Mouse (Mus musculus): ENCODE measurements at regions not wholly inside any gene's neighbourhood (a gene's known extent, or its start where the extent isn't known, plus 50 kb on each side); places are given as distances from the start of the nearest gene placed in this dataset.

- no peak for ATAC-seq
- Histone ChIP-seq H3K4me2 (ENCODE audit: low read depth, low read length) (no peak overlapping the region), H3K27ac (ENCODE audit: low read length) (no peak overlapping the region), H3K9ac (ENCODE audit: low read depth, low read length) (no peak overlapping the region), H3K4me1 (ENCODE audit: control insufficient read depth, insufficient read depth, low read length) (no peaks in the 10 kb centered on the region), H3K27me3 (replicated peaks; ENCODE audit: control insufficient read depth, insufficient read depth, low read length) (no peaks in the 10 kb centered on the region), H3K36me3 (ENCODE audit: control insufficient read depth, insufficient read depth, low read length) (no peaks in the 10 kb centered on the region), H3K9me3 (ENCODE audit: control insufficient read depth, low read length) (no peaks in the 10 kb centered on the region), H3K4me3 (ENCODE audit: low read length) (no peak overlapping the region)
- WGBS: 77% methylated on average over 7 of the region's 7 CpGs
Observed at GRCm38 (mm10) chr1:71821099-71821498, 168.1 kb upstream of the Fn1 start.

GRCm38 (mm10) chr1:71816306-71816705 lies 163.3 kb upstream of the Fn1 start:
- WGBS: 84% methylated on average over 9 of the region's 9 CpGs
- no peak for ATAC-seq

GRCm38 (mm10) chr1:71814141-71814540 lies 161.1 kb upstream of the Fn1 start:
- no peak overlapping the region for H3K4me2 ChIP-seq (ENCODE audit: low read depth, low read length)
- H3K4me1 ChIP-seq (ENCODE audit: control insufficient read depth, insufficient read depth, low read length): no peaks in the 10 kb centered on the region
- H3K9me3 ChIP-seq (ENCODE audit: control insufficient read depth, low read length): no peaks in the 10 kb centered on the region
- H3K36me3 ChIP-seq (ENCODE audit: control insufficient read depth, insufficient read depth, low read length): no peaks in the 10 kb centered on the region
- H3K27me3 ChIP-seq (replicated peaks; ENCODE audit: control insufficient read depth, insufficient read depth, low read length): no peaks in the 10 kb centered on the region
- no peak for ATAC-seq
- H3K4me3 ChIP-seq (ENCODE audit: low read length): no peak overlapping the region
- no peak overlapping the region for H3K9ac ChIP-seq (ENCODE audit: low read depth, low read length)
- H3K27ac ChIP-seq (ENCODE audit: low read length): no peak overlapping the region
- 77% methylated on average over 4 of the region's 4 CpGs for WGBS

More at GRCm38 (mm10) chr1:71816306-71816705, 163.3 kb upstream of the Fn1 start:
- Histone ChIP-seq H3K4me3 (ENCODE audit: low read length) (no peak overlapping the region), H3K36me3 (ENCODE audit: control insufficient read depth, insufficient read depth, low read length) (no peaks in the 10 kb centered on the region), H3K4me1 (ENCODE audit: control insufficient read depth, insufficient read depth, low read length) (no peaks in the 10 kb centered on the region), H3K9ac (ENCODE audit: low read depth, low read length) (no peak overlapping the region), H3K27me3 (replicated peaks; ENCODE audit: control insufficient read depth, insufficient read depth, low read length) (no peaks in the 10 kb centered on the region), H3K4me2 (ENCODE audit: low read depth, low read length) (no peak overlapping the region), H3K9me3 (ENCODE audit: control insufficient read depth, low read length) (no peaks in the 10 kb centered on the region), H3K27ac (ENCODE audit: low read length) (no peak overlapping the region)

- H3K4me1 ChIP-seq (ENCODE audit: control insufficient read depth, insufficient read depth, low read length): no peaks in the 10 kb centered on the region
- 96% methylated on average over 11 of the region's 11 CpGs for WGBS
- no peak for ATAC-seq
Observed at GRCm38 (mm10) chr1:71812171-71812695, 159.2 kb upstream of the Fn1 start.

GRCm38 (mm10) chr1:71811196-71811788 lies 158.3 kb upstream of the Fn1 start:
- no peak overlapping the region for H3K9ac ChIP-seq (ENCODE audit: low read depth, low read length)
- no peaks in the 10 kb centered on the region for H3K36me3 ChIP-seq (ENCODE audit: control insufficient read depth, insufficient read depth, low read length)
- H3K27ac ChIP-seq (ENCODE audit: low read length): no peak overlapping the region
- no peak overlapping the region for H3K4me2 ChIP-seq (ENCODE audit: low read depth, low read length)
- H3K27me3 ChIP-seq (replicated peaks; ENCODE audit: control insufficient read depth, insufficient read depth, low read length): no peaks in the 10 kb centered on the region
- H3K4me3 ChIP-seq (ENCODE audit: low read length): no peak overlapping the region
- H3K9me3 ChIP-seq (ENCODE audit: control insufficient read depth, low read length): no peaks in the 10 kb centered on the region
- 84% methylated on average over 11 of the region's 11 CpGs for WGBS
- H3K4me1 ChIP-seq (ENCODE audit: control insufficient read depth, insufficient read depth, low read length): no peaks in the 10 kb centered on the region
- ATAC-seq: no peak

More at GRCm38 (mm10) chr1:71812171-71812695, 159.2 kb upstream of the Fn1 start:
- Histone ChIP-seq H3K9ac (ENCODE audit: low read depth, low read length) (no peak overlapping the region), H3K36me3 (ENCODE audit: control insufficient read depth, insufficient read depth, low read length) (no peaks in the 10 kb centered on the region), H3K4me2 (ENCODE audit: low read depth, low read length) (no peak overlapping the region), H3K9me3 (ENCODE audit: control insufficient read depth, low read length) (no peaks in the 10 kb centered on the region), H3K27ac (ENCODE audit: low read length) (no peak overlapping the region), H3K4me3 (ENCODE audit: low read length) (no peak overlapping the region), H3K27me3 (replicated peaks; ENCODE audit: control insufficient read depth, insufficient read depth, low read length) (no peaks in the 10 kb centered on the region)

- H3K27ac ChIP-seq (ENCODE audit: low read length): no peak overlapping the region
Observed at GRCm38 (mm10) chr1:71808005-71808404, 155.0 kb upstream of the Fn1 start.

GRCm38 (mm10) chr1:71807586-71807985 lies 154.6 kb upstream of the Fn1 start:
- H3K4me2 ChIP-seq (ENCODE audit: low read depth, low read length): no peak overlapping the region
- H3K9me3 ChIP-seq (ENCODE audit: control insufficient read depth, low read length): no peaks in the 10 kb centered on the region
- H3K9ac ChIP-seq (ENCODE audit: low read depth, low read length): no peak overlapping the region
- no peaks in the 10 kb centered on the region for H3K36me3 ChIP-seq (ENCODE audit: control insufficient read depth, insufficient read depth, low read length)
- H3K4me3 ChIP-seq (ENCODE audit: low read length): no peak overlapping the region
- H3K27ac ChIP-seq (ENCODE audit: low read length): no peak overlapping the region
- ATAC-seq: no peak
- WGBS: 31% methylated on average over 4 of the region's 4 CpGs
- H3K27me3 ChIP-seq (replicated peaks; ENCODE audit: control insufficient read depth, insufficient read depth, low read length): no peaks in the 10 kb centered on the region
- H3K4me1 ChIP-seq (ENCODE audit: control insufficient read depth, insufficient read depth, low read length): no peaks in the 10 kb centered on the region

More at GRCm38 (mm10) chr1:71808005-71808404, 155.0 kb upstream of the Fn1 start:
- no peaks in the 10 kb centered on the region for H3K36me3 ChIP-seq (ENCODE audit: control insufficient read depth, insufficient read depth, low read length)
- no peak overlapping the region for H3K4me2 ChIP-seq (ENCODE audit: low read depth, low read length)
- H3K4me1 ChIP-seq (ENCODE audit: control insufficient read depth, insufficient read depth, low read length): no peaks in the 10 kb centered on the region
- no peak for ATAC-seq
- no peak overlapping the region for H3K4me3 ChIP-seq (ENCODE audit: low read length)
- WGBS: 45% methylated on average over 1 of the region's 1 CpGs
- H3K27me3 ChIP-seq (replicated peaks; ENCODE audit: control insufficient read depth, insufficient read depth, low read length): no peaks in the 10 kb centered on the region
- no peaks in the 10 kb centered on the region for H3K9me3 ChIP-seq (ENCODE audit: control insufficient read depth, low read length)
- H3K9ac ChIP-seq (ENCODE audit: low read depth, low read length): no peak overlapping the region

- no peak overlapping the region for H3K4me2 ChIP-seq (ENCODE audit: low read depth, low read length)
- H3K9me3 ChIP-seq (ENCODE audit: control insufficient read depth, low read length): no peaks in the 10 kb centered on the region
- 56% methylated on average over 9 of the region's 9 CpGs for WGBS
- H3K4me3 ChIP-seq (ENCODE audit: low read length): no peak overlapping the region
- no peaks in the 10 kb centered on the region for H3K36me3 ChIP-seq (ENCODE audit: control insufficient read depth, insufficient read depth, low read length)
- no peak for ATAC-seq
- no peak overlapping the region for H3K27ac ChIP-seq (ENCODE audit: low read length)
- no peaks in the 10 kb centered on the region for H3K4me1 ChIP-seq (ENCODE audit: control insufficient read depth, insufficient read depth, low read length)
- H3K27me3 ChIP-seq (replicated peaks; ENCODE audit: control insufficient read depth, insufficient read depth, low read length): no peaks in the 10 kb centered on the region
- H3K9ac ChIP-seq (ENCODE audit: low read depth, low read length): no peak overlapping the region
Observed at GRCm38 (mm10) chr1:71801283-71802066, 148.5 kb upstream of the Fn1 start.

GRCm38 (mm10) chr1:71800581-71800980 lies 147.6 kb upstream of the Fn1 start:
- no peaks in the 10 kb centered on the region for H3K4me1 ChIP-seq (ENCODE audit: control insufficient read depth, insufficient read depth, low read length)
- H3K36me3 ChIP-seq (ENCODE audit: control insufficient read depth, insufficient read depth, low read length): no peaks in the 10 kb centered on the region
- WGBS: 32% methylated on average over 2 of the region's 2 CpGs
- no peak overlapping the region for H3K4me2 ChIP-seq (ENCODE audit: low read depth, low read length)
- H3K27ac ChIP-seq (ENCODE audit: low read length): no peak overlapping the region
- no peaks in the 10 kb centered on the region for H3K9me3 ChIP-seq (ENCODE audit: control insufficient read depth, low read length)
- H3K9ac ChIP-seq (ENCODE audit: low read depth, low read length): no peak overlapping the region
- no peak overlapping the region for H3K4me3 ChIP-seq (ENCODE audit: low read length)
- no peaks in the 10 kb centered on the region for H3K27me3 ChIP-seq (replicated peaks; ENCODE audit: control insufficient read depth, insufficient read depth, low read length)
- peak; percentile 60; the same call in 1 of the 2 replicates for ATAC-seq
